Mouse (Mus musculus) MEL (cell line): Measurements from ENCODE around the gene Slfn3.
"Not testable (repeated sequence)": the region's sequence is repeated elsewhere in the genome, so short reads cannot be mapped to it uniquely, and the experiment has no call there.

Source experiments
- CTCF ChIP-seq, 3 experiments: IDR thresholded peaks in 2 of 3; conservative IDR thresholded peaks in 1 of 3; 2 replicates each; pipeline ENCODE4 v1.5.1; 2011 to 2012; ENCODE audit warnings: low read length in 3 of 3, low read depth in 2 of 3, mild to moderate bottlenecking in 2 of 3, improper control_type of control experiment in 1 of 3, inconsistent platforms in 1 of 3, mixed read lengths in 1 of 3, moderate library complexity in 1 of 3; ENCODE audit not compliant: control insufficient read depth in 1 of 3, insufficient read depth in 1 of 3, poor library complexity in 1 of 3, severe bottlenecking in 1 of 3
- ELF1 ChIP-seq: IDR thresholded peaks from 2 replicates; pipeline ENCODE4 v1.6.1; 2014; ENCODE audit warnings: low read depth, mild to moderate bottlenecking, inconsistent platforms, low read length, improper control_type of control experiment, moderate library complexity
- GATA1 ChIP-seq: IDR thresholded peaks from 2 replicates; pipeline ENCODE4 v1.6.1; 2011; ENCODE audit warnings: low read depth, low read length, improper control_type of control experiment
- MEF2A ChIP-seq: IDR thresholded peaks from 2 replicates; pipeline ENCODE4 v1.6.1; 2014; ENCODE audit warnings: low read depth, mild to moderate bottlenecking, inconsistent platforms, low read length, improper control_type of control experiment; ENCODE audit not compliant: poor library complexity, insufficient replicate concordance, severe bottlenecking; ENCODE audit errors: extremely low read depth
- MXI1 ChIP-seq: IDR thresholded peaks from 2 replicates; pipeline ENCODE4 v1.6.1; 2011; ENCODE audit warnings: mild to moderate bottlenecking, low read depth, low read length, improper control_type of control experiment
- POLR2A ChIP-seq, 2 experiments: IDR thresholded peaks; 2 replicates each; pipeline ENCODE4 v1.6.1; 2011 to 2012; ENCODE audit warnings: low read length in 2 of 2, mild to moderate bottlenecking in 2 of 2, control low read depth in 1 of 2, improper control_type of control experiment in 1 of 2, low read depth in 1 of 2, moderate library complexity in 1 of 2; ENCODE audit not compliant: control insufficient read depth in 1 of 2, insufficient read depth in 1 of 2, poor library complexity in 1 of 2
- POLR2AphosphoS2 ChIP-seq: IDR thresholded peaks from 2 replicates; pipeline ENCODE4 v1.6.1; 2011; ENCODE audit warnings: low read length, improper control_type of control experiment
- POLR2AphosphoS5 ChIP-seq: IDR thresholded peaks from 2 replicates; pipeline ENCODE4 v1.6.1; 2012; ENCODE audit warnings: low read depth, borderline replicate concordance, mild to moderate bottlenecking, inconsistent platforms, low read length, moderate library complexity, mixed read lengths
- TCF12 ChIP-seq: IDR thresholded peaks from 2 replicates; pipeline ENCODE4 v1.6.1; 2014; ENCODE audit warnings: low read depth, mild to moderate bottlenecking, inconsistent platforms, low read length, improper control_type of control experiment, moderate library complexity

DNA sequence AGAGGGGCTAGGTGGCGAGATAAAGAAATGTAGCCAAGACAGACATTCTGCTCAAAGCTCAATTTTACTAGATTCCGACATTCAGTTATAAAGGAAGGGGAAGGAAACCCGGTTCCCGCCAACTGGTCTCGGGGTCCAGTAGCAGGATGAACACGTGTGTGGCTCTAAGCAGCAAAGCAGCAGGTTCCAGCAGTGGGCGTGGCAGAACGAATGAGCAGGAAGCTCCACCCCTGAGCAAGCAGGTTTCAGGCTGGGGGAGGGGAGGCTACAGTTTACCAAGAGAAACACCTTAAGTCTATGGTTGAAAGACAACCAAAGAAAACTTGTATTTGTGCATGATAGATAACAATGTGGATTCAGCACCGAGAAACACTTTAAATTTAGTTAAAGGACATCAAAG lies 46.3 kb downstream of the Slfn3 start:
- TF ChIP-seq TCF12; CTCF (IDR thresholded peaks at IDR 0.05 in 2 of 3, conservative IDR thresholded peaks at IDR 0.05 in 1 of 3; ENCODE audit: control insufficient read depth in 1 of 3, insufficient read depth in 1 of 3, low read depth in 2 of 3, low read length in 3 of 3, poor library complexity in 1 of 3, severe bottlenecking in 1 of 3); MEF2A; POLR2AphosphoS2; POLR2A (IDR thresholded peaks at IDR 0.05; ENCODE audit: control insufficient read depth in 1 of 2, insufficient read depth in 1 of 2, low read depth in 1 of 2, low read length in 2 of 2, poor library complexity in 1 of 2); MXI1; POLR2AphosphoS5; GATA1; ELF1: not testable (repeated sequence)
